Mouse (Mus musculus) gastrocnemius, postnatal 25 days (tissue): ENCODE results near the gene Fgd1. TPM values are rescaled to one million over a fixed set of nuclear protein-coding genes. Genes with fewer than 3 reads are reported as not detected.
A peak's percentile ranks its signal among the peaks of the same experiment; 100 is the strongest.

Source experiments
- DNase-seq: peaks from one replicate; pipeline ENCODE4 v3.0.0; 2022
- total RNA-seq, 2 experiments: library from RNA; stranded (reverse); gene quantifications; 1 replicate in 1 of 2; 2 replicates in 1 of 2; pipeline ENCODE4 v1.2.3; 2021

Fgd1 gene
- total RNA-seq, 2 experiments from 2014 or later = 1.8 to 2.3 TPM

DNA sequence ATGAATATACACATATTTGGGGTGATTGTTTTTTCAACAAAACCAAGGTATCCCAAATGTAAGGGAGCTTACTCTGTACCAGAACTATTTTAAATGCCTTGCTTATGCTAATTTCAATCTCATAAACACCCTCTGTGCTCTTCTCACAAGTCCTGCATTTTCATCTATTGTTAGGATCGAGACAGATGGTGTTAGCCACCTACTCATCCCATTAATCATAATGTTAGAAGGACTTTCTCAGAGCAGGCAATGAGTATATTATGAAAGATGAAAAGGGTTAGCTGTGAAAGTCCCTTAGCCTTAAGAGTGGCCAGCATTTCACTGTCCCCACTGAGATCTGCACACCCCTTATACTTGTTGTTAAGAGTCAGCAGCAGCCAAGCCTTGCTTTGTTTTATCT is 41.5 kb downstream of the Fgd1 start:
- no peak for DNase-seq

DNA sequence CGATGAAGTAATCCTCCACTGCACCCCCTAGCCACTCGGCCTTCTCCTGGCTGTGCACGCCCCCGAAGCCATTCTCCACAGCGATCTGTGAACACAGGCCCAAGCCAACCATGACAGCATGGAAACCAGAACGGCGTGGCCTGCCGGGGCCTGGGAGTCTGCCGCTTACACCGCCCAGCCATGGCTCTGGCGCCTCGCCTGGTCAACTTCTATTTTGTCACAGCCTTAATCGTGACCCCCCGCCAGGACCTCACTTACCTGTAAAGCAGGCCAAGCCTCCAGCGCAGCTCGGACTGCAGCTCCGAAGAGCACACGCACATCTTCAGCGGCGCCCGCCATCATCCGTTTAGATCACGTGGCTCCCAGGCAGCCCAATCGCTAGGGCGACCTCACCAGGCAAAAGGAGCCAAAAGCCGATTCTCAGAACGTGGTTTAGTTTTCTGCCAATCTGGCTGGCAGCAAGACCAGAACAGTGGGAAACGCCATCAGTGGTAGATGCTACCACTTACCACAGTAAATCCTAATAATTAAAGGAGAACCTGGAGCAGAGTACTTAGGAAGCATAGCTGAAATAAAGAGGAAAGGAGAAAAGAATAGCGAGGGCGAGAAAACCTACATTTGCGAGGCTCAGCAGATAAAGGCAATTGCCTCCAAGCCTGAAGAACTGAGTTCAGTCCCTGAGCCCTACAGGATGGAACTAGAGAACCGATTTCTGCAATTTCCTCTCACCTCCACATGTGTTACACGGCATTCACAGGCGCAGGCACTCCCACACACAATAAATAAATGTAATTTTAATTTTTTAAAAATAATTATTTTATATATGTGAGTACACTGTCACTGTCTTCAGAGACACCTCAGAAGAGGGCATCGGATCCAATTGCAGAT is 50.5 kb downstream of the Fgd1 start, which contains the start of gene Tsr2:
Gene Tsr2 (minus strand): TSS at position 373 of the 888 bp plus-strand sequence.
- DNase-seq = peak; percentile 54

DNA sequence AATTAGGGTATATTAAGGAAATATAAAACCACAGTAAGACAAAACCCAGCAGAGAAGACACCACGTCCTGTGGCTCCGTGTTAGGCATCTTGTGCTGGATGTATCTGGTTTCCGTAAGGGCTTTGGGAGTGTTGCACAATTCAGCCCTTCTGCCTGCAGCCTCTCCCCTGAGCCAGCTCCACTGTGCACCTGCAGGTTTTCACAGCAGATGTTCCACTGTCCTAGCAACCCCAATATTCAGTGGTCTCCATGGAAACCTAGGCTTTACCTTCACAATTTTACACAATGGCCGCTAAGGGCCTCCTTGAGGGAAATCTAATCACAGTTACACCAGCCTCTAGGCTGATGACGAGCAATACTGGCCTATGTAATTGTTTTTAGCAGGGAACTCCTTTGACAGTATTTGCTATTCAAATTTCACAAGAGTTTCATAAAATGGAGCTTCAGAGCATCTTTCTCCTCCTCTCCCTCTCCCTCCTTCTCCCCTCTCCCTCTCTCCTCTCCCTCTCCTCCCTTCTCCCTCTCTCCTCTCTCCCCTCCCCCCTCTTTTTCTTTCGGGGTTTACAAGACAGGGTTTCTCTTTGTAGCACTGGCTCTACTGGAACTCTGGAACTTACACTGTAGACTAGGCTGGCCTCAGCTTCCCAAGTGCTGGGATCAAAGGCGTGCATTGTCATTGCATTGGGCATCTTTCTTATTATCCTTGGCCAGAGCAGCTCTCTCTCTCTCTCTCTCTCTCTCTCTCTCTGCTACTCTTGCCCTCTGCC is 61.5 kb downstream of the Fgd1 start:
- no peak for DNase-seq

DNA sequence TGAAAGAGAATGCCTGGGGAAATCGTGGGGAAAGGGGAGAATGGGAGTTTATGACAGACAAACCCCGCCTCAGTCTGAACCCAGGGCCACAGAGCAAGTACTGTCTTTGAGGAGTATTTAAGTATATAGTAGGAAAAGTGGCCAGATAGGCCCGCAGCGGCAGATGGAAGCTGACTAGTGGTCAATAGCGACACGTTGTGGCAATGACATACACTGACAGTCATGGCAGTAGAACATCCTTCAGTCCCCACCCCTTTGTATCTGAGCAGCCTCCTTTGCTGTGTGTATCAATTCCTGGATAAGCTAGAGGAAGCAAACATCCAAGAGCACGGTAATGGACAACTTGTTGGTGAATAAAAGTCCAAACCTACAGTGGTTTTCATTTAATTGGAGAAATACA is 70.8 kb downstream of the Fgd1 start:
- DNase-seq = peak; percentile 13

DNA sequence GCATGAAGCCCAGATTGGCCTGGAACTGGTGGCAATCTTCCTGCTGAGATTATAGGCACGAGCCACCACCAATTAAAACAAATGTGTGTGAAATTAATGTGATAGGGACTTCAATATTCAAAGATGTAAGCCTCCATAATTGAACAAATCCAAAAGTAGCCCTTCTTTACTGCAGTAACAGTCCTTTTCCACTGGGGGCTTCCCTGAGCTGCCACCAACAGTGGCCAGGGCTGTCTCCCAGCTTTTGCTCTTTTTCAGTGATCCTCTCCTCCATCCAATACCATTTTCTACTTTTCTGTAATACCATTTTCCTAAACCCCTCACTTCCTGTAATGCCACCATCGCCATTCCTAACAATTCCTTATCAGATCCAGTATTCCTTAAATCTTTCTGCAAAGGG is 71.5 kb downstream of the Fgd1 start:
- no peak for DNase-seq

DNA sequence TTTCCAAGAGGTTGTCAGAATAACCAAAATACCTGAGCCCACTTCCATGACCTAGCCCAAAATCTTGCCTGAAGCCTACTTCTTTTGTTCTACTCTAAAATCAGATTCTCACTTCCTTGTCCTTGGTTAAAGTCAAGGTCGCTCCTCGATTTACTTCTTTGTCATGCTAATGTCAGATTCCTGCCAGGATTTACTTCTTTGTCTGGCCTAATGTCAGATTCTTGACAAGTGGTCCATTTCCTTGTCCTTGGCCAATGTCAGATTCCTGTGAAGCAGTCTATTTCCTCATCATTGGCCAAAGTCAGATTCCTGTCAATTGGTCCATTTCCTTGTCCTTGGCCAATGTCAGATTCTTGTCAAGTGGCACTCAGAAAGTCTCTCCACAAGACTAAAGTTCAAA is 78.0 kb downstream of the Fgd1 start:
- DNase-seq = no peak

DNA sequence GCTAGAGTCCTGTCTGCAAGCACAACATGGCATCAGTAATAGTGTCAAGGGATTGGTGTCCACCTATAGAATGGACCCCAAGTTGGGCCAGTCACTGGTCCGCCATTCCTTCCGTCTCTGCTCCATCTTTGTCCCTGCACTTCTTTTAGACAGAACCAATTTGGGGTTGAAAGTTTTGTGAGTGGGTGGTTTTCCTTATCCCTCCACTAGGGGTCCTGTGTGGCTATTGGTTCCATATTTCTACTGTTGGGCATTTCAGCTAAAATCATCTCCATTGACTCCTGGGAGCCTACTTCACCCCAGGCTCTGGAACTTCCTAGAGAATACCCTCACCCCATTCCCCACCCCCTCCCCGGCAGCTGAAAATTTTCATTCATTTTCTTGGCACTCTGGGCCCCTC is 84.5 kb downstream of the Fgd1 start:
- no peak for DNase-seq

DNA sequence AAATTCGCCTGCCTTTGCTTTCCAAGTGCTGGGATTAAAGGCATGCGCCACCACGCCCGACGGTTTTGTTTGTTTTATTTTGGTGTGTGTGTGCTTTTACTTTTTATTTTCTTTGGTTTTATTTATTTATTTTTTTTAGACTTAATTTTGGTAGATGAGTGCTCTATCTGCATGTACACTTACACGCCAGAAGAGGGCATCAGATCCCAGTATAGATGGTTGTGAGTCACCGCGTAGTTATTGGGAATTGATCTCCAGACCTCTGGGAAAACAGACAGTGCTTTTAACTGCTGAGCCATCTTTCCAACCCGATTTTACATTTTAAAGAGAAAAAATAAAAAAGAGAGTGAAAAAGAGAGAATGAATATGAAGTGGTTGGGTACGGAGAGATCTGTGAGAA is 86.8 kb downstream of the Fgd1 start:
- no peak for DNase-seq

Other genes with a start within 250 kb of the Fgd1 start
- gene Maged2, start 231.8 kb upstream of the Fgd1 start, total RNA-seq = 10 to 100 TPM; 24.8 to 36.2 TPM
- gene Gnl3l, start 28.8 kb upstream of the Fgd1 start, total RNA-seq = 10 to 100 TPM; 33.0 to 37.1 TPM
- gene Tsr2, start 50.4 kb downstream of the Fgd1 start, total RNA-seq = 1 to 10 TPM; 7.1 to 7.4 TPM
- gene Wnk3, start 151.9 kb downstream of the Fgd1 start, total RNA-seq = 1 to 10 TPM in 1 of 2 experiments, under 1 TPM in 1; 0.54 to 1.0 TPM